Mouse (Mus musculus): Measurements from ENCODE around the gene Socs3. TPM values are rescaled to one million over a fixed set of nuclear protein-coding genes. Genes with fewer than 3 reads are reported as not detected.

The Socs3 gene
- polyA plus RNA-seq, 1 experiment: 9.6 TPM

DNA sequence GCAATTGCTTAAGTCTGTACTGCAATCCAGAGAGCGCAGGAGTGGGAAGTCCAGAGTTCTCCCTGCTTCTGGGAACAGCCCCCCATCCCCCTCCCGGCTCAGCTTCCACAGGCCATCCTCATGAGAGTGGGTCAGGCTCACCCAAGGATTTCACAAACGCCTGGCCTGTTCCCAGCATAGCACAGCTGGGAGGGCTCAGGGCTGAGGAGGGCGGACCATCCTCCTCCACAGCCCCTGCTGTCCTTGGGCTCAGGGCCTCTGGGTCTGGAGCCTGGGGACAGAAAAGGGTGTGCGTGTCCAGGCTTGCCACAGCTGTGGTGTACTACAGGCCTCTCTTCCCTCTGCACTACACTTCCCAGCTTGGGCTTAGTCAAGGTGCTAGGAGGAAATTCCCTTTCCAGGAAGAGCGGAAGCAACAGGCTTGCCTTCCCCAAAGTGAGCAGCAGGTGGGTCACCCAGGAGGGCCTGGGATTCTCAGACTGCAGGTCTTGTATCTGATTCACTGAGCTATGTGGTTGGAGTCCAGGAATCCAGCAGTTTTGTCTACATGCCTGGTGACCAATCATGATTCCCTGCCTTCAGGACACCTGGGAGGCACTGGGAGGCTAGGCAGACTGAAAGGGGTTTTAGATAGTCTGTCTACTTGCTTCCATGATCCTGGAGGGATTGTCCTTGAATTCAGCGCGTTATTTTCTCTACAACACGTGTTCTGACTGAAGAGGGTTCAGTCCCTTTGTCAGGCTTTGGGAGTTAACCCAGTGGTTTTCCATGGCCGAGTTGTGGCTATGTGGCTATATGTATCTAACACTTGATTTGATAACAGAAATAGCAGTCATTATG is 7.4 kb downstream of the Socs3 start:
- TF ChIP-seq CTCF (IDR thresholded peaks at IDR 0.05; ENCODE audit: control insufficient read depth, insufficient read depth, low read length): no peak
- TF ChIP-seq POLR2A (IDR thresholded peaks at IDR 0.05; ENCODE audit: borderline replicate concordance, control insufficient read depth, low read depth, low read length): no peak
- Histone ChIP-seq H3K4me1 (ENCODE audit: control insufficient read depth, insufficient read depth, low read length) (peaks cover 9% of the 10 kb centered on the region; the same call in 1 of the 2 replicates), H3K4me3 (replicated peaks; ENCODE audit: control insufficient read depth, low read depth, low read length) (no peak overlapping the region), H3K27ac (ENCODE audit: control insufficient read depth, insufficient read depth, low read depth, low read length, poor library complexity) (no peak overlapping the region)
- WGBS: 70% methylated on average over 10 of the region's 10 CpGs

DNA sequence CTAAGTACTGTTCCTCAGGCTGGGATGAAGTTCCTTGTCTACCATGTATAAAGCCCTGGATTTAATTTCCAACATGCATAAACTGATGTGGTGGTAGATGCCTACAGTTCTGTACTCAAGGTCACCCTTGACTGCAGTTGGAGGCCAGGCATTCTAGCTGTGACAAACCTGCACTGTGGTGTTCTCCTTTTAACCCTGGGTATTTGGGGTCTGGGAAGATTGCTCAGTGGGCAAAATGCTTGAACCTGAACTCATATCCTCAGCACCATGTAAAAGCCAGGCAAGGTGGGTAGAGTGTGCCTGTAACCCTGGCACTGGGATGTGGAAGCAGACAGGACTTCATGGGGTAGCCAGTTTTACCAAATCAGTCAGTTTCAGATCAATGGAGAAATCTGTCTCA is 9.2 kb downstream of the Socs3 start:
- peaks cover 9% of the 10 kb centered on the region; the same call in 1 of the 2 replicates for H3K4me1 ChIP-seq (ENCODE audit: control insufficient read depth, insufficient read depth, low read length)
- no peak overlapping the region for H3K4me3 ChIP-seq (replicated peaks; ENCODE audit: control insufficient read depth, low read depth, low read length)
- TF ChIP-seq CTCF (IDR thresholded peaks at IDR 0.05; ENCODE audit: control insufficient read depth, insufficient read depth, low read length) (no peak), POLR2A (IDR thresholded peaks at IDR 0.05; ENCODE audit: borderline replicate concordance, control insufficient read depth, low read depth, low read length) (no peak)
- H3K27ac ChIP-seq (ENCODE audit: control insufficient read depth, insufficient read depth, low read depth, low read length, poor library complexity): no peak overlapping the region

DNA sequence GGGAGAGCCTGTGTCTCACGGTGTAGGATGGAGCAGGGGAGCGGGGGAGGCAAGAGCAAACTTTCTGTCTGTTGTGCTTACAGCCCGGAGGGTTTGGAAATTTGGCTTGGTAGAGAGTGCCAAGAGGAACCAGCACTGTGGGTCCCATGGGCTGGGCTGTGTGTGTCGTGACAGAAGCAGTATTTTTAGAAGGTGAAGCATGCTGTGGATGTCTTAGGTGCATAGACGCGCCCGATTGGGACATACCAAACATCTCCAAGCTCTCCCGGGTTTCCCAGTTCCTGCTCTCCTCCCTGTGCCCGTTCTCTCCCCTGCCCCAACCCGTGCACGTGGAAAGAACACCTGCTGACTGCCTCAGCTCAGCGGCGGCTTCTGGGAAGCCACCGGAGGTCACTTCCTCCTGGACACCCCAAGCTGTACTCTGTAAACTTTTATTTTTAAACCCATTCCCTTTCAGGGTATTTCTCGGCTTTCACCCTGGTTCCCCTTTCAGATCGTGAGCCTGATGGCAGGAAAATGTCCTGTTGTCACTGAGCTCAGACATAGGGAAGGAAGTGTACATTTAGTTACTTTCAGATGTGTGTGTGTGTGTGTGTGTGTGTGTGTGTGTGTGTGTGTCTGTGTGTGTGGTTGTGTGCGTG is 10.0 kb downstream of the Socs3 start:
- TF ChIP-seq CTCF (IDR thresholded peaks at IDR 0.05; ENCODE audit: control insufficient read depth, insufficient read depth, low read length) (no peak), POLR2A (IDR thresholded peaks at IDR 0.05; ENCODE audit: borderline replicate concordance, control insufficient read depth, low read depth, low read length) (no peak)
- no peak overlapping the region for H3K4me3 ChIP-seq (replicated peaks; ENCODE audit: control insufficient read depth, low read depth, low read length)
- 4% methylated on average over 17 of the region's 17 CpGs for WGBS
- peaks cover 7% of the 10 kb centered on the region for H3K4me1 ChIP-seq (ENCODE audit: control insufficient read depth, insufficient read depth, low read length)
- peak overlapping the region; percentile 66; the same call in 1 of the 2 replicates for H3K27ac ChIP-seq (ENCODE audit: control insufficient read depth, insufficient read depth, low read depth, low read length, poor library complexity)

DNA sequence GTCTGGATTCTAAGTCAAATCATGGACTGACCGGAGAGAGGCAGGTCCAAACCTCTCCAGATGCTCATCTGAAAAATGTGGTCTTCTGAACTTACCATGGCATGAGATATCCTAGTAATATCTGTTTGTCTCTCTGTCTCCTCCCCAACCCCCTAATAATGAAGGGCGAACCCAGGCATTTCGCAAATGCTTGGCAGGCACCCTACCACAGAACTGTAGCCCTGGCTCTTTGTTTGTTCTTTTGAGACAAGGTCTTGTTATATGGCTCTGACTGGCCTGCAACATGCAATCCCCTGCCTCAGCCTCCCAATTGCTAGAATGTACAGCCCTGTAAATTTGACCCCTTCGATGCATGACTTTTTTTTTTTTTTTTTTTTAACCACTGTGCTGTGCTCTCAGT is 10.7 kb downstream of the Socs3 start:
- 72% methylated on average over 4 of the region's 4 CpGs for WGBS
- Histone ChIP-seq H3K27ac (ENCODE audit: control insufficient read depth, insufficient read depth, low read depth, low read length, poor library complexity) (no peak overlapping the region), H3K4me3 (replicated peaks; ENCODE audit: control insufficient read depth, low read depth, low read length) (no peak overlapping the region), H3K4me1 (ENCODE audit: control insufficient read depth, insufficient read depth, low read length) (peaks cover 9% of the 10 kb centered on the region)
- TF ChIP-seq CTCF (IDR thresholded peaks at IDR 0.05; ENCODE audit: control insufficient read depth, insufficient read depth, low read length): no peak
- TF ChIP-seq POLR2A (IDR thresholded peaks at IDR 0.05; ENCODE audit: borderline replicate concordance, control insufficient read depth, low read depth, low read length): no peak

DNA sequence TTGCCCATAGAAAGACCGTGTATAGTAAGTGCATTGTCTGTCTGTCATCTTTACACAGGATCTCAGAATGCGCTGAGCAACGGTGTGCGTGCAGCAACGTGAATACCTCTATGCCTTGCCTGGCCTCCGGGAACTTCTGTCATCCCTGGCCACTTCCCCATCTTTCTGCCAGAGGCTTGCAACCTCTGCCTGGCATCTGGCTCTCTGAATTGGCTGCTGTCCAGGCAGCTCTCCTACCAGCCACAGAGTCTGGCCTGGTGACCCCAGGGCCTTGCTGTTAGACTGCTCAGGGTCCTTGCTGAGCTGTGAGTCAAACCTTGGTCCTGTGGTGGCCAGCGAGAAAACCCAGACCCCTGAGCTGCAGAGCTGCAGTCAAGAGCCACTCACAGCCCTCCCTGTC is 11.7 kb downstream of the Socs3 start:
- TF ChIP-seq CTCF (IDR thresholded peaks at IDR 0.05; ENCODE audit: control insufficient read depth, insufficient read depth, low read length) (no peak), POLR2A (IDR thresholded peaks at IDR 0.05; ENCODE audit: borderline replicate concordance, control insufficient read depth, low read depth, low read length) (no peak)
- Histone ChIP-seq H3K27ac (ENCODE audit: control insufficient read depth, insufficient read depth, low read depth, low read length, poor library complexity) (no peak overlapping the region), H3K4me1 (ENCODE audit: control insufficient read depth, insufficient read depth, low read length) (peaks cover 13% of the 10 kb centered on the region), H3K4me3 (replicated peaks; ENCODE audit: control insufficient read depth, low read depth, low read length) (no peak overlapping the region)
- WGBS: 11% methylated on average over 7 of the region's 7 CpGs

DNA sequence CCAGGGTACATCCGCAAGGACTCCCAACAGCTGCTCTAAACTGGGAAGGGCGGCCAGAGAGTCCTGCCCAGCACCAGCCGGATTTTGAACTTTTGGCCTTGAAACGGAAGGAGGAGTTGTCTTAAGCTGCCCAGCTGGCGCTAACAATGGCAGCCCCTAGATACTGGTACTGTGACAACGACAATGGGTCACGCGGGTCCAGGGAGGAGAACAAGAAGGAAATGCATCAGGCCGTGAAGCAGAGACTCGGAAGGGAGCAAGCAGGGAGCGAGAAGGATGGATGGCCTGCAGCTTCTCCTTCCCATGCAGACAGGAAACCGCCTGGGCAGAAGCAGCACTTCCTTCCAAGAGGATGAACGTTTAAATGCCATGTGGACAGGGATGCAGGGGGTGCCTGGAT is 14.2 kb downstream of the Socs3 start:
- WGBS: 60% methylated on average over 13 of the region's 13 CpGs
- Histone ChIP-seq H3K4me1 (ENCODE audit: control insufficient read depth, insufficient read depth, low read length) (peaks cover 11% of the 10 kb centered on the region), H3K4me3 (replicated peaks; ENCODE audit: control insufficient read depth, low read depth, low read length) (no peak overlapping the region), H3K27ac (ENCODE audit: control insufficient read depth, insufficient read depth, low read depth, low read length, poor library complexity) (no peak overlapping the region)
- no peak for TF ChIP-seq CTCF (IDR thresholded peaks at IDR 0.05; ENCODE audit: control insufficient read depth, insufficient read depth, low read length)
- no peak for TF ChIP-seq POLR2A (IDR thresholded peaks at IDR 0.05; ENCODE audit: borderline replicate concordance, control insufficient read depth, low read depth, low read length)

DNA sequence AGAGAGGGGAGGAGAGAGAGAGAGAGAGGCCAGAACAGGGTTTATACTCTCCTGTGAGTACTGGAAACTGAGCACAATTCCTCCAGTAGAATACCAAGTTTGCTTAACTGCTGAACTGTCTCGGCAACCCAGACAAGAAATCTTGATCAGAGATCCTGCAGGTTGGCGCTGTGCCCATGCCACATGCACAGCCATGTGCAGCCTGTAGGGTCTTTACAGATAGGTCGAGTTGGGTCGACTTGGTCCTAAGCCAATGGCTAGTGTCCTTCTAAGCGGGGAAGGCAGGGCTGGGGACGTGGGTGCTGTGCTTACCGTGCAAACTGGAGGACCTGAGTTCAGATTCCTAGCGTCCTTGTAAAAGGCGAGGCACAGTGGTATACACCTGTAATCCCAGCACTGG is 15.0 kb downstream of the Socs3 start:
- H3K4me1 ChIP-seq (ENCODE audit: control insufficient read depth, insufficient read depth, low read length): peaks cover 10% of the 10 kb centered on the region
- WGBS: 57% methylated on average over 9 of the region's 9 CpGs
- H3K27ac ChIP-seq (ENCODE audit: control insufficient read depth, insufficient read depth, low read depth, low read length, poor library complexity): no peak overlapping the region

DNA sequence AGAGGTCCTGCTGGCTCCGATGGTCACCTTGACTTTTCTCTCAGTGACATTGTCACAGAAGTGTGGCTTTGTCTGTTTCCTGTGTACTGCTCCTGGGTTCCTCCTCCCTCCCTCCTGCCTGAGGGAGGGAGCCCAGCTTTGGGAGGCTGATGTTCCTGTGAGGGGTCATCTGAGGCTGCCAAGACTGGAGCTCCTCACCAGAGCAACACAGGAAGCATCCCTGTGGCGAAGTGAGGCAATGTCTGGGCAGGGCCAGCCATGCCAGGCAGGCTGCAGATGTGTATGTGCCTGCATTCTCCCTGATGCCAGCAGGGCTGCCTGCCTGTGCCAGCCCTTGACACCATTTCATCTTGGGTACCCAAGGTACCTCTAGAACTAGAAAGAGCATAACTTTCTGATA is 15.8 kb downstream of the Socs3 start:
- H3K4me3 ChIP-seq (replicated peaks; ENCODE audit: control insufficient read depth, low read depth, low read length): no peak overlapping the region
- TF ChIP-seq CTCF (IDR thresholded peaks at IDR 0.05; ENCODE audit: control insufficient read depth, insufficient read depth, low read length) (no peak), POLR2A (IDR thresholded peaks at IDR 0.05; ENCODE audit: borderline replicate concordance, control insufficient read depth, low read depth, low read length) (no peak)
- 5% methylated on average over 2 of the region's 2 CpGs for WGBS
- peak overlapping the region; percentile 23; the same call in 1 of the 2 replicates for H3K27ac ChIP-seq (ENCODE audit: control insufficient read depth, insufficient read depth, low read depth, low read length, poor library complexity)
- peaks cover 8% of the 10 kb centered on the region for H3K4me1 ChIP-seq (ENCODE audit: control insufficient read depth, insufficient read depth, low read length)

More for the DNA sequence above, 15.0 kb downstream of the Socs3 start:
- no peak for TF ChIP-seq POLR2A (IDR thresholded peaks at IDR 0.05; ENCODE audit: borderline replicate concordance, control insufficient read depth, low read depth, low read length)
- no peak for TF ChIP-seq CTCF (IDR thresholded peaks at IDR 0.05; ENCODE audit: control insufficient read depth, insufficient read depth, low read length)
- no peak overlapping the region for H3K4me3 ChIP-seq (replicated peaks; ENCODE audit: control insufficient read depth, low read depth, low read length)

Measured in bone marrow, adult 2 months (tissue).